Mouse (Mus musculus) bone marrow macrophage, adult 2 months (primary cell): ENCODE results near the gene Ptpra.

ENCODE experiments used
- CTCF ChIP-seq: IDR thresholded peaks from 2 replicates; pipeline ENCODE4 v1.5.1; 2012; ENCODE audit warnings: low read depth, mild to moderate bottlenecking, low read length, moderate library complexity
- POLR2A ChIP-seq: IDR thresholded peaks from 2 replicates; pipeline ENCODE4 v1.6.1; 2012; ENCODE audit warnings: mild to moderate bottlenecking, low read depth, low read length, borderline replicate concordance

DNA sequence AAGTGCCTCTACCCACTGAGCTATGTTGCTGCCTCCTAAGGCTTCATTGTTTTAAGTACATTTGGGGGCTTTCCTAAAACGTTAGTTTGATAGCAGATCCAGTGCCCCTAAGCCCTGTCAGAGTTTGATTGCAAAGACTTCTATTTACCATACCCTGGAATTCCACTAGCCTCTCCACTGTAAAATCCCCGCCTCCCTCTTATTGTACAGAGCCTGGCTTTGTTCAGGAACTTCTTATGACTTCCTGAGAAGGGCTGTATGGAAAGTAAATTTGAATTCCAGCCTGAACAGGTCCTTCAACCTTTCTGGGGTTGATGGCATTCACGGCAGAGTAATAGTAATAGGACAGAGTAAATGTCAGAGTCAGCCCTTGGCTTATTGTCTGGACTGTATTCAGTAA, 86.8 kb downstream of the Ptpra start:
- TF ChIP-seq CTCF (no peak), POLR2A (no peak)
